Mouse (Mus musculus): ENCODE data around the gene Drd3.
A peak's percentile ranks its signal among the peaks of the same experiment; 100 is the strongest.

Drd3 gene

GRCm38 (mm10) chr16:43801137-43801536 lies 47.3 kb downstream of the Drd3 start:
- no peak for DNase-seq (ENCODE audit: extremely low spot score)

- peak; percentile 79 for DNase-seq (ENCODE audit: extremely low spot score)
These were observed 48.0 kb downstream of the Drd3 start for GRCm38 (mm10) chr16:43801791-43802307.

- DNase-seq (ENCODE audit: extremely low spot score): no peak
These were observed 48.6 kb downstream of the Drd3 start for GRCm38 (mm10) chr16:43802466-43802865.

GRCm38 (mm10) chr16:43804364-43804763 lies 50.5 kb downstream of the Drd3 start:
- DNase-seq (ENCODE audit: extremely low spot score): no peak

GRCm38 (mm10) chr16:43807048-43807447 lies 53.2 kb downstream of the Drd3 start:
- DNase-seq (ENCODE audit: extremely low spot score): no peak

GRCm38 (mm10) chr16:43809429-43809828 lies 55.6 kb downstream of the Drd3 start:
- no peak for DNase-seq (ENCODE audit: extremely low spot score)

GRCm38 (mm10) chr16:43811402-43811801 lies 57.6 kb downstream of the Drd3 start:
- no peak for DNase-seq (ENCODE audit: extremely low spot score)

- no peak for DNase-seq (ENCODE audit: extremely low spot score)
These were observed 60.8 kb downstream of the Drd3 start for GRCm38 (mm10) chr16:43814644-43815043.

GRCm38 (mm10) chr16:43816321-43816720 lies 62.5 kb downstream of the Drd3 start:
- DNase-seq (ENCODE audit: extremely low spot score): no peak

GRCm38 (mm10) chr16:43818404-43818803 lies 64.6 kb downstream of the Drd3 start:
- no peak for DNase-seq (ENCODE audit: extremely low spot score)

- DNase-seq (ENCODE audit: extremely low spot score): no peak
These were observed 73.7 kb downstream of the Drd3 start for GRCm38 (mm10) chr16:43827492-43827891.

- DNase-seq (ENCODE audit: extremely low spot score): no peak
These were observed 78.1 kb downstream of the Drd3 start for GRCm38 (mm10) chr16:43831957-43832356.

- DNase-seq (ENCODE audit: extremely low spot score): no peak
These were observed 87.4 kb downstream of the Drd3 start for GRCm38 (mm10) chr16:43841236-43841635.

- DNase-seq (ENCODE audit: extremely low spot score): no peak
These were observed 96.0 kb downstream of the Drd3 start for GRCm38 (mm10) chr16:43849839-43850238.

- no peak for DNase-seq (ENCODE audit: extremely low spot score)
These were observed 105.2 kb downstream of the Drd3 start for GRCm38 (mm10) chr16:43858941-43859476.

GRCm38 (mm10) chr16:43860624-43861023 lies 106.8 kb downstream of the Drd3 start:
- DNase-seq (ENCODE audit: extremely low spot score): no peak

- DNase-seq (ENCODE audit: extremely low spot score): no peak
These were observed 116.0 kb downstream of the Drd3 start for GRCm38 (mm10) chr16:43869805-43870204.

GRCm38 (mm10) chr16:43871419-43871818 lies 117.6 kb downstream of the Drd3 start:
- DNase-seq (ENCODE audit: extremely low spot score): no peak

Measured in embryo, embryonic 9.5 days (tissue).